Comparison of ENCODE assay signal across 7 mouse cellular contexts in genomic region chr2:131179246-131179886, GRCm38 (mm10). TPM values are rescaled to one million over a fixed set of nuclear protein-coding genes. Genes with fewer than 3 reads are reported as not detected.
DNase-seq lines count a peak whose midpoint lies in the region; ATAC-seq and TF ChIP-seq lines count a peak whose summit lies in the region.

No protein-coding gene starts in this region.

- peak; percentile 10; the same call in 1 of the 2 replicates for ATAC-seq in intestine, embryonic 14.5 days (replicated peaks; ENCODE audit: low FRiP score, low TSS enrichment, low read depth)
- peak; percentile 58; the same call in 1 of the 2 replicates for ATAC-seq in limb, embryonic 11.5 days (ENCODE audit: insufficient number of reproducible peaks, low FRiP score, low TSS enrichment, low read depth)
- peak; percentile 63 for ATAC-seq in midbrain, embryonic 11.5 days (ENCODE audit: low FRiP score)

- H3K4me2 ChIP-seq in intestine, embryonic 14.5 days (ENCODE audit: low read length): peak overlapping the region; percentile 95
- H3K4me2 ChIP-seq in limb, embryonic 11.5 days (ENCODE audit: low read depth, severe bottlenecking): peak overlapping the region; percentile 99
- peak overlapping the region; percentile 99 for H3K4me2 ChIP-seq in midbrain, embryonic 11.5 days

- no peak for TF ChIP-seq POLR2A in cortical plate, adult 2 months (IDR thresholded peaks at IDR 0.05; ENCODE audit: extremely low read depth, insufficient read depth, low read length)

- H3K9ac ChIP-seq in intestine, embryonic 14.5 days (ENCODE audit: low read length): peak overlapping the region; percentile 89
- peak overlapping the region; percentile 98 for H3K9ac ChIP-seq in limb, embryonic 11.5 days (ENCODE audit: low read length)
- H3K9ac ChIP-seq in midbrain, embryonic 11.5 days (ENCODE audit: low read length): peak overlapping the region; percentile 97

- TF ChIP-seq CTCF in cortical plate, adult 2 months (IDR thresholded peaks at IDR 0.05; ENCODE audit: extremely low read depth, insufficient read depth, low read length): no peak

- peak overlapping the region; percentile 98 for H3K27ac ChIP-seq in cortical plate, adult 2 months (ENCODE audit: insufficient read depth, low read length)
- peak overlapping the region; percentile 79 for H3K27ac ChIP-seq in intestine, embryonic 14.5 days (ENCODE audit: low read depth)
- peak overlapping the region; percentile 81 for H3K27ac ChIP-seq in limb, embryonic 11.5 days (replicated peaks; ENCODE audit: low read depth, low read length)
- peak overlapping the region; percentile 85 for H3K27ac ChIP-seq in midbrain, embryonic 11.5 days (ENCODE audit: low read depth, low read length)

- H3K36me3 ChIP-seq in intestine, embryonic 14.5 days (ENCODE audit: control insufficient read depth, insufficient read depth, low read length): peaks cover 10% of the 10 kb centered on the region
- H3K36me3 ChIP-seq in limb, embryonic 11.5 days (ENCODE audit: control insufficient read depth, insufficient read depth, low read length): no peaks in the 10 kb centered on the region
- no peaks in the 10 kb centered on the region for H3K36me3 ChIP-seq in midbrain, embryonic 11.5 days (ENCODE audit: control insufficient read depth, insufficient read depth, low read length)

- peak overlapping the region; percentile 100 for H3K4me3 ChIP-seq in cortical plate, adult 2 months (ENCODE audit: insufficient read depth, low read length)
- H3K4me3 ChIP-seq in intestine, embryonic 14.5 days (ENCODE audit: low read depth, low read length): peak overlapping the region; percentile 84
- H3K4me3 ChIP-seq in limb, embryonic 11.5 days (ENCODE audit: low read depth, low read length): peak overlapping the region; percentile 75
- H3K4me3 ChIP-seq in midbrain, embryonic 11.5 days (ENCODE audit: low read depth, low read length): peak overlapping the region; percentile 84

- H3K4me1 ChIP-seq in cortical plate, adult 2 months (ENCODE audit: control insufficient read depth, insufficient read depth, low read length): peaks cover 6% of the 10 kb centered on the region
- peaks cover 30% of the 10 kb centered on the region for H3K4me1 ChIP-seq in intestine, embryonic 14.5 days (replicated peaks; ENCODE audit: control insufficient read depth, insufficient read depth, low read length)
- H3K4me1 ChIP-seq in limb, embryonic 11.5 days (ENCODE audit: control insufficient read depth, insufficient read depth, low read length): peaks cover 23% of the 10 kb centered on the region
- H3K4me1 ChIP-seq in midbrain, embryonic 11.5 days (ENCODE audit: control insufficient read depth, insufficient read depth, low read length): peaks cover 38% of the 10 kb centered on the region

- WGBS in intestine, embryonic 14.5 days: under 1% methylated on average over 65 of the region's 67 CpGs
- WGBS in limb, embryonic 11.5 days: under 1% methylated on average over 67 of the region's 67 CpGs
- under 1% methylated on average over 67 of the region's 67 CpGs for WGBS in midbrain, embryonic 11.5 days

- H3K9me3 ChIP-seq in intestine, embryonic 14.5 days (ENCODE audit: control insufficient read depth, low read length): no peaks in the 10 kb centered on the region
- H3K9me3 ChIP-seq in limb, embryonic 11.5 days (ENCODE audit: control insufficient read depth, low read length): no peaks in the 10 kb centered on the region
- no peaks in the 10 kb centered on the region for H3K9me3 ChIP-seq in midbrain, embryonic 11.5 days (ENCODE audit: control insufficient read depth, low read length)

- no peaks in the 10 kb centered on the region for H3K27me3 ChIP-seq in intestine, embryonic 14.5 days (replicated peaks; ENCODE audit: control insufficient read depth, insufficient read depth, low read length)
- no peaks in the 10 kb centered on the region for H3K27me3 ChIP-seq in limb, embryonic 11.5 days (ENCODE audit: control insufficient read depth, insufficient read depth, low read length)
- no peaks in the 10 kb centered on the region for H3K27me3 ChIP-seq in midbrain, embryonic 11.5 days (ENCODE audit: control insufficient read depth, insufficient read depth, low read length)

- peak; percentile 73 to 89 for DNase-seq in adrenal gland, adult (ENCODE audit: inconsistent age in 2 of 2, low spot score in 1 of 2)
- peak; percentile 58 for DNase-seq in gastrocnemius, postnatal 10 days
- DNase-seq in intestine, embryonic 14.5 days (ENCODE audit: low spot score): peak; percentile 86
- DNase-seq in limb, embryonic 11.5 days (ENCODE audit: low spot score): peak; percentile 75
- DNase-seq in midbrain, embryonic 11.5 days (ENCODE audit: low spot score, missing footprints): peak; percentile 95
- DNase-seq in skeletal muscle tissue, adult 2 months (ENCODE audit: low read depth, low spot score): peak; percentile 51

RNA-seq across cellular contexts. Expression of gene Cenpb, which starts 0.5 kb away (rescaled TPM):
- polyA plus RNA-seq in cortical plate, adult 2 months (2012; rRNA removed): 82.1 and 87.2 TPM in 2 replicates
- total RNA-seq in gastrocnemius, postnatal 10 days (2021): 10 to 100 TPM; 58.4 to 59.5 TPM
- polyA plus RNA-seq in intestine, embryonic 14.5 days (2014; fragmentation: Nextera tagmentation; extraction: Ambion mirVana): 8.8 and 9.5 TPM in 2 replicates
- 6.8 and 8.5 TPM in 2 replicates for polyA plus RNA-seq in limb, embryonic 11.5 days (2014; fragmentation: Nextera tagmentation; extraction: Ambion mirVana)
- polyA plus RNA-seq in midbrain, embryonic 11.5 days (2014; fragmentation: Nextera tagmentation; extraction: Ambion mirVana): 8.7 and 9.5 TPM in 2 replicates

RNA-seq across cellular contexts. Expression of gene Cdc25b, which starts 7.4 kb away (rescaled TPM):
- polyA plus RNA-seq in cortical plate, adult 2 months (2012; rRNA removed): 42.9 and 52.5 TPM in 2 replicates
- 10 to 100 TPM in 1 of 2 experiments, 1 to 10 TPM in 1; 9.4 to 13.0 TPM for total RNA-seq in gastrocnemius, postnatal 10 days (2021)
- polyA plus RNA-seq in intestine, embryonic 14.5 days (2014; fragmentation: Nextera tagmentation; extraction: Ambion mirVana): 51.8 and 61.0 TPM in 2 replicates
- polyA plus RNA-seq in limb, embryonic 11.5 days (2014; fragmentation: Nextera tagmentation; extraction: Ambion mirVana): 48.7 and 49.6 TPM in 2 replicates
- 122 and 130 TPM in 2 replicates for polyA plus RNA-seq in midbrain, embryonic 11.5 days (2014; fragmentation: Nextera tagmentation; extraction: Ambion mirVana)

RNA-seq across cellular contexts. Expression of gene Spef1, which starts 7.7 kb away (rescaled TPM):
- 8.4 and 10.4 TPM in 2 replicates for polyA plus RNA-seq in cortical plate, adult 2 months (2012; rRNA removed)
- 1 to 10 TPM; 3.8 to 4.5 TPM for total RNA-seq in gastrocnemius, postnatal 10 days (2021)
- 5.8 and 6.4 TPM in 2 replicates for polyA plus RNA-seq in intestine, embryonic 14.5 days (2014; fragmentation: Nextera tagmentation; extraction: Ambion mirVana)
- polyA plus RNA-seq in limb, embryonic 11.5 days (2014; fragmentation: Nextera tagmentation; extraction: Ambion mirVana): 3.7 and 5.2 TPM in 2 replicates
- polyA plus RNA-seq in midbrain, embryonic 11.5 days (2014; fragmentation: Nextera tagmentation; extraction: Ambion mirVana): 6.3 and 7.1 TPM in 2 replicates

RNA-seq across cellular contexts. Expression of gene 1700037H04Rik, which starts 19.5 kb away (rescaled TPM):
- 110 and 130 TPM in 2 replicates for polyA plus RNA-seq in cortical plate, adult 2 months (2012; rRNA removed)
- 1 to 10 TPM; 7.2 to 9.3 TPM for total RNA-seq in gastrocnemius, postnatal 10 days (2021)
- polyA plus RNA-seq in intestine, embryonic 14.5 days (2014; fragmentation: Nextera tagmentation; extraction: Ambion mirVana): 91.4 and 93.1 TPM in 2 replicates
- polyA plus RNA-seq in limb, embryonic 11.5 days (2014; fragmentation: Nextera tagmentation; extraction: Ambion mirVana): 78.0 and 78.9 TPM in 2 replicates
- 112 and 122 TPM in 2 replicates for polyA plus RNA-seq in midbrain, embryonic 11.5 days (2014; fragmentation: Nextera tagmentation; extraction: Ambion mirVana)

RNA-seq across cellular contexts. Expression of gene Ap5s1, which starts 27.5 kb away (rescaled TPM):
- 46.0 and 47.5 TPM in 2 replicates for polyA plus RNA-seq in cortical plate, adult 2 months (2012; rRNA removed)
- 10 to 100 TPM; 16.1 to 16.3 TPM for total RNA-seq in gastrocnemius, postnatal 10 days (2021)
- polyA plus RNA-seq in intestine, embryonic 14.5 days (2014; fragmentation: Nextera tagmentation; extraction: Ambion mirVana): 23.4 and 23.8 TPM in 2 replicates
- polyA plus RNA-seq in limb, embryonic 11.5 days (2014; fragmentation: Nextera tagmentation; extraction: Ambion mirVana): 25.3 and 27.3 TPM in 2 replicates
- 26.6 and 29.4 TPM in 2 replicates for polyA plus RNA-seq in midbrain, embryonic 11.5 days (2014; fragmentation: Nextera tagmentation; extraction: Ambion mirVana)

Comparison
In these comparisons a context has a peak if more than half of its experiments do, and no peak if none do; other contexts are left out.
1. Peak in every context shown above with its lines: DNase-seq, ATAC-seq, H3K4me3 ChIP-seq and H3K27ac ChIP-seq.
2. ATAC-seq: peak in every context shown above with its lines; median percentile 63 in midbrain, embryonic 11.5 days; 58 in limb, embryonic 11.5 days; 10 in intestine, embryonic 14.5 days.